Mouse (Mus musculus): Measurements from ENCODE around the gene Gm20481.
A peak's percentile ranks its signal among the peaks of the same experiment; 100 is the strongest.

- TF ChIP-seq CTCF (IDR thresholded peaks at IDR 0.05; ENCODE audit: borderline replicate concordance, control insufficient read depth, extremely low read depth, insufficient read depth, low read length, poor library complexity) (0 out of 2 replicates have a peak, but pooled peaks have one; percentile 33), POLR2A (IDR thresholded peaks at IDR 0.05; ENCODE audit: control insufficient read depth, extremely low read depth, insufficient read depth, low read length, poor library complexity) (no peak)
These were observed 17.9 kb upstream of the Gm20481 start for GRCm38 (mm10) chr17:34951636-34952377.

Data from thymus, adult 2 months (tissue).